Mouse (Mus musculus) limb, embryonic 14.5 days (tissue): ENCODE data around the gene Ttc30a2. TPM values are rescaled to one million over a fixed set of nuclear protein-coding genes. Genes with fewer than 3 reads are reported as not detected.

Experiments used
- ATAC-seq: fragments of 200-750 bp; cut with Nextera tagmentation; 2 replicates; pipeline ENCODE4 v1.8.0; 2017; ENCODE audit warnings: low read depth, moderate number of reproducible peaks, moderate TSS enrichment; ENCODE audit not compliant: low FRiP score
- DNase-seq: peaks from one replicate; pipeline ENCODE4 v3.0.0-alpha.2; 2015; ENCODE audit warnings: low spot score
- H3K27ac ChIP-seq: fragments of 300-500 bp; sonication (generic); replicated peaks from 2 replicates; pipeline ENCODE4 v1.5.1; 2014; ENCODE audit warnings: low read depth, mild to moderate bottlenecking, low read length, moderate library complexity, mixed read lengths
- H3K27me3 ChIP-seq: fragments of 300-500 bp; sonication (generic); 2 replicates; pipeline ENCODE4 v1.6.1; 2014; ENCODE audit warnings: low read length, mixed read lengths; ENCODE audit not compliant: control insufficient read depth, insufficient read depth
- H3K36me3 ChIP-seq: fragments of 300-500 bp; sonication (generic); 2 replicates; pipeline ENCODE4 v1.6.1; 2014; ENCODE audit warnings: mild to moderate bottlenecking, low read length, moderate library complexity, mixed read lengths; ENCODE audit not compliant: control insufficient read depth, insufficient read depth
- H3K4me1 ChIP-seq: fragments of 300-500 bp; sonication (generic); 2 replicates; pipeline ENCODE4 v1.6.1; 2014; ENCODE audit warnings: antibody characterized with exemption, low read length, mixed read lengths; ENCODE audit not compliant: control insufficient read depth, insufficient read depth
- H3K4me2 ChIP-seq: fragments of 300-500 bp; sonication (generic); replicated peaks from 2 replicates; pipeline ENCODE4 v1.6.1; 2014; ENCODE audit warnings: low read depth, mild to moderate bottlenecking, low read length, moderate library complexity; ENCODE audit not compliant: severe bottlenecking
- H3K4me3 ChIP-seq: fragments of 300-500 bp; sonication (generic); replicated peaks from 2 replicates; pipeline ENCODE4 v1.5.1; 2014; ENCODE audit warnings: low read length
- H3K9ac ChIP-seq: fragments of 300-500 bp; sonication (generic); 2 replicates; pipeline ENCODE4 v1.6.1; 2014; ENCODE audit warnings: mild to moderate bottlenecking, low read depth, low read length, moderate library complexity; ENCODE audit not compliant: severe bottlenecking
- H3K9me3 ChIP-seq: fragments of 300-500 bp; sonication (generic); 2 replicates; pipeline ENCODE4 v1.6.1; 2016; ENCODE audit warnings: low read length; ENCODE audit not compliant: control insufficient read depth
- POLR2A ChIP-seq: fragments of 200-500 bp; IDR thresholded peaks from 2 replicates; pipeline ENCODE4 v1.8.0; 2012; ENCODE audit warnings: inconsistent platforms, mild to moderate bottlenecking, moderate library complexity, borderline replicate concordance; ENCODE audit not compliant: insufficient read depth, insufficient read length; ENCODE audit errors: extremely low read depth
- WGBS: fragments of 180-500 bp; shearing (Covaris S2); extraction: QIAGEN DNeasy Blood & Tissue Kit; methylation state at CpG from one replicate; pipeline ENCODE4 v1.1.7; 2014; 5-methylcytosine and 5-hydroxymethylcytosine counted together
- polyA plus RNA-seq, 2 experiments: library from polyadenylated mRNA; depleted of rRNA in 1 of 2; stranded (reverse) in 1 of 2; unstranded in 1 of 2; fragments of >200 nt; fragmentation: Nextera tagmentation in 1 of 2; extraction: Ambion mirVana in 1 of 2; gene quantifications; 2 replicates each; pipeline versions ENCODE4 v1.2.1 to v1.2.3; 2012 to 2014

The Ttc30a2 gene
- polyA plus RNA-seq, 2 experiments: 0.30 to 0.35 TPM

- Histone ChIP-seq H3K4me3 (no peak overlapping the region), H3K27ac (no peak overlapping the region), H3K4me1 (no peaks in the 10 kb centered on the region), H3K27me3 (no peaks in the 10 kb centered on the region), H3K9ac (no peak overlapping the region), H3K9me3 (no peaks in the 10 kb centered on the region), H3K4me2 (no peak overlapping the region), H3K36me3 (no peaks in the 10 kb centered on the region)
- ATAC-seq (no peak), DNase-seq (no peak)
- no peak for TF ChIP-seq POLR2A
- 23% methylated on average over 4 of the region's 4 CpGs for WGBS
Observed at GRCm38 (mm10) chr2:76006194-76006593, 28.2 kb upstream of the Ttc30a2 start.

DNA sequence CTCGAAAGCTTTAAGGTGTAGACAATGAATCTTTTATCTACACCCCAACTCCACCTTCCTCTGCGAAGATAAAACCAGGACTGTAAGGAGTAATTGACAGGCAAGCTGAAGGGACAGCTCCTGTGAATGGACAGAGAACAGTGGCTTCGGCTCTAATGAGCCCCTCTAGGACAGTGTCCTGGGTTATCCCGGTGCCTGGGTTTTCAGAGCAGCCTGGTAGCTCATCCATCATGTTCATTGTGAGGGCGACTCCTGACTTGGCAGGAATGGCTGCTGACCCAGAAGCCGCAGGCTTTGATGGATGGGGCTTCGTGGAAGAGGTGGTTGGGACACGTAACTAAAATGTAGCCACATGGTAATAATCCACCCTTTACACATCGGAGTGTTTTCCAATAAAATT is 24.9 kb upstream of the Ttc30a2 start:
- Histone ChIP-seq H3K4me1 (0 out of 2 replicates have a peak, but pooled peaks cover 8% of the 10 kb centered on the region), H3K4me3 (no peak overlapping the region), H3K9me3 (no peaks in the 10 kb centered on the region), H3K27me3 (no peaks in the 10 kb centered on the region), H3K4me2 (no peak overlapping the region), H3K36me3 (no peaks in the 10 kb centered on the region), H3K9ac (no peak overlapping the region), H3K27ac (no peak overlapping the region)
- DNase-seq (no peak), ATAC-seq (no peak)
- 32% methylated on average over 9 of the region's 9 CpGs for WGBS
- no peak for TF ChIP-seq POLR2A

- ATAC-seq (no peak), DNase-seq (no peak)
- no peaks in the 10 kb centered on the region for H3K9me3 ChIP-seq
- H3K27ac ChIP-seq: no peak overlapping the region
- no peak overlapping the region for H3K4me3 ChIP-seq
- 0 out of 2 replicates have a peak, but pooled peaks cover 8% of the 10 kb centered on the region for H3K4me1 ChIP-seq
- no peaks in the 10 kb centered on the region for H3K27me3 ChIP-seq
- no peaks in the 10 kb centered on the region for H3K36me3 ChIP-seq
- no peak overlapping the region for H3K4me2 ChIP-seq
- H3K9ac ChIP-seq: no peak overlapping the region
- WGBS: 36% methylated on average over 8 of the region's 8 CpGs
- TF ChIP-seq POLR2A: no peak
Observed at GRCm38 (mm10) chr2:76001392-76001791, 23.4 kb upstream of the Ttc30a2 start.

DNA sequence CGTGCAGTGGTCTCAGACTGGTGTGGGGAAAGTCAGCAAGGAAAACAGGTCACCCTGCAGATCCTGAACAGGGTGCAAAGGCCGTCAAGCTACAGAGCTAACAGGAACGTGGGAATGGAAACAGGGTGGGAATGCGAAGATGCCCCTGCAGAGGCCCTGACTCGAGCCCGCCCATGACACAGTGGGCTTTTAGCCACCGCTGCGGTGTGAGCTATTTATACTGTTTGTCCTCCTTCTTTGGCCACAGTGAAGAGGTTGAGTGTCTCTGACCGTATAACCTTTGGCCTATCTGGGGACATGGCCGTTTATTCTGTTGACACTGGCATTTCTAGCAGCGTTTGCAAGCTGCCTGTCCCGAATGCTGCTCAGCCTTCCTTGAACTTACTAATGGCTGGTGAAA is 21.7 kb upstream of the Ttc30a2 start:
- Histone ChIP-seq H3K9me3 (no peaks in the 10 kb centered on the region), H3K4me2 (no peak overlapping the region), H3K4me1 (0 out of 2 replicates have a peak, but pooled peaks cover 8% of the 10 kb centered on the region), H3K4me3 (no peak overlapping the region), H3K27ac (no peak overlapping the region), H3K27me3 (no peaks in the 10 kb centered on the region), H3K36me3 (no peaks in the 10 kb centered on the region), H3K9ac (no peak overlapping the region)
- TF ChIP-seq POLR2A: no peak
- DNase-seq (no peak), ATAC-seq (no peak)
- 41% methylated on average over 12 of the region's 12 CpGs for WGBS

GRCm38 (mm10) chr2:75998692-75999091 is 20.7 kb upstream of the Ttc30a2 start:
- Histone ChIP-seq H3K27me3 (no peaks in the 10 kb centered on the region), H3K27ac (no peak overlapping the region), H3K36me3 (no peaks in the 10 kb centered on the region), H3K4me3 (no peak overlapping the region), H3K4me1 (0 out of 2 replicates have a peak, but pooled peaks cover 8% of the 10 kb centered on the region), H3K9ac (no peak overlapping the region), H3K9me3 (no peaks in the 10 kb centered on the region), H3K4me2 (no peak overlapping the region)
- no peak for TF ChIP-seq POLR2A
- 18% methylated on average over 8 of the region's 8 CpGs for WGBS
- no peak for DNase-seq
- no peak for ATAC-seq

- no peak overlapping the region for H3K27ac ChIP-seq
- no peaks in the 10 kb centered on the region for H3K9me3 ChIP-seq
- 0 out of 2 replicates have a peak, but pooled peaks cover 8% of the 10 kb centered on the region for H3K4me1 ChIP-seq
- H3K4me3 ChIP-seq: no peak overlapping the region
- no peak for TF ChIP-seq POLR2A
- no peak overlapping the region for H3K4me2 ChIP-seq
- no peaks in the 10 kb centered on the region for H3K36me3 ChIP-seq
- no peak overlapping the region for H3K9ac ChIP-seq
- ATAC-seq (no peak), DNase-seq (no peak)
- no peaks in the 10 kb centered on the region for H3K27me3 ChIP-seq
- 59% methylated on average over 12 of the region's 12 CpGs for WGBS
Observed at GRCm38 (mm10) chr2:75997726-75998125, 19.8 kb upstream of the Ttc30a2 start.
